Mouse (Mus musculus): ENCODE measurements around the gene Ppp1r14a. TPM values are rescaled to one million over a fixed set of nuclear protein-coding genes. Genes with fewer than 3 reads are reported as not detected.
A peak's percentile ranks its signal among the peaks of the same experiment; 100 is the strongest.

Gene Ppp1r14a
- total and polyA plus RNA-seq, 3 experiments = 3.8 to 7.1 TPM; not detected in 1

DNA sequence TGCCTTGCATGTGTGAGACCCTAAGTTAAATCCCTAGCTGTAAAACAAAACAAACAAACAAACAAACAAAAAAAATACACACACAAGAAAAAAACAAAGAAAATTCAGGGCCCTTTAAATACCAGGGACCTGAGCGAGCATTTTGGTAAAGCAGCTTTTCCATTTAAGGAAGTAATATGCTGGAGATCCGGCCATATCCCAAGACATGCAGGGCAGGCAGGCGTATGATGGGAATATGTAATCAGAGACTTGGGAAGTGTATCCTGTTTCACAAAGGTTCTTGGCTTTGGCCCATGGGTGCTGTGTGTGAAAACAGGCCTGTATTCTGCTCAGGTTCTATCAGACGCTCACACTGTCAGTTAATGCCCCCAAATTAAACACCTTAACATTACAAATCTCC, 11.6 kb upstream of the Ppp1r14a start:
- Histone ChIP-seq H3K79me2 (ENCODE audit: control insufficient read depth, insufficient read depth, low read length, poor library complexity) (peaks cover 10% of the 10 kb centered on the region), H3K9me3 (replicated peaks; ENCODE audit: insufficient read depth, low read length) (no peaks in the 10 kb centered on the region), H3K4me1 (ENCODE audit: control insufficient read depth in 1 of 2, insufficient read depth in 2 of 2, low read length in 2 of 2) (peaks cover 8 to 18% of the 10 kb centered on the region in 2 experiments; a peak in 3 of 4 replicates), H3K36me3 (ENCODE audit: control insufficient read depth in 1 of 2, insufficient read depth in 2 of 2, low read length in 2 of 2) (peaks cover 0 to 8% of the 10 kb centered on the region in 2 experiments; a peak in 1 of 4 replicates), H3K4me3 (ENCODE audit: control insufficient read depth in 1 of 2, insufficient read depth in 1 of 2, low read depth in 2 of 2, low read length in 2 of 2) (no peak overlapping the region), H3K27me3 (ENCODE audit: control insufficient read depth in 1 of 2, insufficient read depth in 2 of 2, low read length in 2 of 2) (no peaks in the 10 kb centered on the region), H3K27ac (ENCODE audit: control insufficient read depth, low read depth, low read length) (no peak overlapping the region), H3K9ac (ENCODE audit: control insufficient read depth, low read depth, low read length, poor library complexity, severe bottlenecking) (no peak overlapping the region)
- TF ChIP-seq CTCF (IDR thresholded peaks at IDR 0.05 in 2 of 3, conservative IDR thresholded peaks at IDR 0.05 in 1 of 3; ENCODE audit: control insufficient read depth in 1 of 3, insufficient read depth in 1 of 3, low read depth in 2 of 3, low read length in 3 of 3, poor library complexity in 1 of 3, severe bottlenecking in 1 of 3) (no peak), ZKSCAN1 (IDR thresholded peaks at IDR 0.05; ENCODE audit: low read depth, low read length) (no peak), E2F4 (IDR thresholded peaks at IDR 0.05; ENCODE audit: borderline replicate concordance, low read depth, low read length) (no peak), POLR2A (IDR thresholded peaks at IDR 0.05; ENCODE audit: control insufficient read depth in 1 of 2, insufficient read depth in 1 of 2, low read depth in 1 of 2, low read length in 2 of 2, poor library complexity in 1 of 2) (no peak), SIN3A (IDR thresholded peaks at IDR 0.05; ENCODE audit: low read length) (no peak), CHD2 (IDR thresholded peaks at IDR 0.05; ENCODE audit: low read length) (no peak), GABPA (IDR thresholded peaks at IDR 0.05; ENCODE audit: low read depth, low read length) (no peak), MXI1 (IDR thresholded peaks at IDR 0.05; ENCODE audit: low read depth, low read length) (no peak), MEF2A (IDR thresholded peaks at IDR 0.05; ENCODE audit: extremely low read depth, insufficient replicate concordance, low read depth, low read length, poor library complexity, severe bottlenecking) (no peak), NRF1 (IDR thresholded peaks at IDR 0.05; ENCODE audit: insufficient read depth, low read depth, low read length, poor library complexity, severe bottlenecking) (no peak), ZMIZ1 (IDR thresholded peaks at IDR 0.05; ENCODE audit: low read depth, low read length) (no peak), KAT2A (conservative IDR thresholded peaks at IDR 0.05; ENCODE audit: low read depth, low read length) (no peak), MAZ (IDR thresholded peaks at IDR 0.05; ENCODE audit: low read depth, low read length) (no peak), ZC3H11A (IDR thresholded peaks at IDR 0.05; ENCODE audit: low read depth, low read length) (no peak), RAD21 (IDR thresholded peaks at IDR 0.05; ENCODE audit: low read depth, low read length) (no peak)
- no peak for DNase-seq (ENCODE audit: low read depth, low spot score)

DNA sequence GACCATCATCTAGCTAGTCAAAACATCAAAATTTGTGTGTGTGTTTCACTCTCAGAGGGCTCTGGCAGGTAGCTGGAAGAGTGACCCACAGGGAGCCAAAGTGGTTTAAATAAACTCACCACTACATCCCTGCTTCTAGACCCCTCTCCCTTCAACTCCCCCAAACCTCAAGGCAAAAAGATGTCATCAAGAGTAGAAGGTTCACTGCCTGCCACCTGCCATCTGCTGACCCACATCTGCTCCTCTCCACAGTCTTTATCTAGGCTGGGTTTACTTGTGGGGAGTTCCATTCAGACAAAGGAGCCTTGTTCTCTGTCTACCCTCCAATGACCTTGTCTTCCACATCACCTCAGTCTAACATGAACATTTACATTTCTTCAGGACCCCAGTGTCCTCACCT, 9.8 kb upstream of the Ppp1r14a start:
- Histone ChIP-seq H3K4me3 (ENCODE audit: control insufficient read depth in 1 of 2, insufficient read depth in 1 of 2, low read depth in 2 of 2, low read length in 2 of 2) (no peak overlapping the region), H3K36me3 (ENCODE audit: control insufficient read depth in 1 of 2, insufficient read depth in 2 of 2, low read length in 2 of 2) (peaks cover 0 to 13% of the 10 kb centered on the region in 2 experiments; a peak in 2 of 4 replicates), H3K27me3 (ENCODE audit: control insufficient read depth in 1 of 2, insufficient read depth in 2 of 2, low read length in 2 of 2) (no peaks in the 10 kb centered on the region), H3K27ac (ENCODE audit: control insufficient read depth, low read depth, low read length) (no peak overlapping the region), H3K79me2 (ENCODE audit: control insufficient read depth, insufficient read depth, low read length, poor library complexity) (peaks cover 10% of the 10 kb centered on the region), H3K9me3 (replicated peaks; ENCODE audit: insufficient read depth, low read length) (no peaks in the 10 kb centered on the region), H3K9ac (ENCODE audit: control insufficient read depth, low read depth, low read length, poor library complexity, severe bottlenecking) (no peak overlapping the region), H3K4me1 (ENCODE audit: control insufficient read depth in 1 of 2, insufficient read depth in 2 of 2, low read length in 2 of 2) (peaks cover 14 to 23% of the 10 kb centered on the region in 2 experiments; a peak in 3 of 4 replicates)
- TF ChIP-seq MAX (IDR thresholded peaks at IDR 0.05; ENCODE audit: low read length) = no peak
- TF ChIP-seq CHD2 (IDR thresholded peaks at IDR 0.05; ENCODE audit: low read length) = no peak
- TF ChIP-seq USF2 (IDR thresholded peaks at IDR 0.05; ENCODE audit: borderline replicate concordance in 1 of 2, insufficient read depth in 1 of 2, low read depth in 1 of 2, low read length in 2 of 2) = no peak
- TF ChIP-seq GATA1 (IDR thresholded peaks at IDR 0.05; ENCODE audit: low read depth, low read length) = 0 out of 2 replicates have a peak, but pooled peaks have one; percentile 5
- no peak for DNase-seq (ENCODE audit: low read depth, low spot score)

Data from MEL (cell line).